Mouse (Mus musculus) lung, embryonic 14.5 days (tissue): ENCODE results near the gene Trip10. TPM values are rescaled to one million over a fixed set of nuclear protein-coding genes. Genes with fewer than 3 reads are reported as not detected.
A peak's percentile ranks its signal among the peaks of the same experiment; 100 is the strongest.

Experiments
- ATAC-seq: fragments of 200-750 bp; cut with Nextera tagmentation; 2 replicates; pipeline ENCODE4 v1.8.0; 2017; ENCODE audit warnings: mild to moderate bottlenecking, moderate TSS enrichment, moderate library complexity; ENCODE audit not compliant: insufficient read depth
- DNase-seq: peaks from one replicate; pipeline ENCODE4 v3.0.0-alpha.2; 2015
- H3K27ac ChIP-seq: fragments of 300-500 bp; sonication (generic); 2 replicates; pipeline ENCODE4 v1.5.1; 2014; ENCODE audit warnings: low read depth, mild to moderate bottlenecking, moderate library complexity
- H3K27me3 ChIP-seq: fragments of 300-500 bp; sonication (generic); 2 replicates; pipeline ENCODE4 v1.6.1; 2014; ENCODE audit warnings: low read length, control low read depth; ENCODE audit not compliant: insufficient read depth
- H3K36me3 ChIP-seq: fragments of 300-500 bp; sonication (generic); 2 replicates; pipeline ENCODE4 v1.6.1; 2014; ENCODE audit warnings: control low read depth; ENCODE audit not compliant: insufficient read depth
- H3K4me1 ChIP-seq: fragments of 300-500 bp; sonication (generic); 2 replicates; pipeline ENCODE4 v1.6.1; 2014; ENCODE audit warnings: antibody characterized with exemption, control low read depth; ENCODE audit not compliant: insufficient read depth
- H3K4me2 ChIP-seq: fragments of 300-500 bp; sonication (generic); 2 replicates; pipeline ENCODE4 v1.6.1; 2014; ENCODE audit warnings: mild to moderate bottlenecking
- H3K4me3 ChIP-seq: fragments of 300-500 bp; sonication (generic); 2 replicates; pipeline ENCODE4 v1.5.1; 2014; ENCODE audit warnings: low read depth, low read length
- H3K9ac ChIP-seq: fragments of 300-500 bp; sonication (generic); 2 replicates; pipeline ENCODE4 v1.6.1; 2014
- H3K9me3 ChIP-seq: fragments of 300-500 bp; sonication (generic); 2 replicates; pipeline ENCODE4 v1.6.1; 2016; ENCODE audit warnings: low read depth, low read length, control low read depth
- CTCF ChIP-seq: IDR thresholded peaks from 2 replicates; pipeline ENCODE4 v1.5.1; 2016; ENCODE audit warnings: antibody characterized with exemption, low read depth
- WGBS: fragments of 180-500 bp; shearing (Covaris S2); extraction: QIAGEN DNeasy Blood & Tissue Kit; methylation state at CpG from one replicate; pipeline ENCODE4 v1.1.7; 2014; 5-methylcytosine and 5-hydroxymethylcytosine counted together
- polyA plus RNA-seq: library from polyadenylated mRNA; unstranded; fragments of >200 nt; fragmentation: Nextera tagmentation; extraction: Ambion mirVana; gene quantifications from 2 replicates; pipeline ENCODE4 v1.2.1, GENCODE M21; 2014

The Trip10 gene
- polyA plus RNA-seq, 1 experiment from 2014 or later: 39.9 TPM

- no peak overlapping the region for H3K4me2 ChIP-seq
- H3K36me3 ChIP-seq: 0 out of 2 replicates have a peak, but pooled peaks cover 7% of the 10 kb centered on the region
- H3K4me3 ChIP-seq: no peak overlapping the region
- WGBS: 74% methylated on average over 15 of the region's 15 CpGs
- no peaks in the 10 kb centered on the region for H3K27me3 ChIP-seq
- TF ChIP-seq CTCF: no peak
- H3K4me1 ChIP-seq: no peaks in the 10 kb centered on the region
- no peak for ATAC-seq
- H3K27ac ChIP-seq: no peak overlapping the region
- H3K9me3 ChIP-seq: no peaks in the 10 kb centered on the region
- DNase-seq: no peak
- H3K9ac ChIP-seq: no peak overlapping the region
Observed at GRCm38 (mm10) chr17:57229851-57230727, 19.2 kb upstream of the Trip10 start.

- Histone ChIP-seq H3K9ac (no peak overlapping the region), H3K4me2 (no peak overlapping the region), H3K36me3 (peaks cover 12% of the 10 kb centered on the region), H3K27me3 (no peaks in the 10 kb centered on the region), H3K4me1 (no peaks in the 10 kb centered on the region), H3K27ac (no peak overlapping the region), H3K9me3 (no peaks in the 10 kb centered on the region), H3K4me3 (no peak overlapping the region)
- 35% methylated on average over 6 of the region's 6 CpGs for WGBS
- ATAC-seq (no peak), DNase-seq (peak; percentile 44)
- TF ChIP-seq CTCF: no peak
Observed at GRCm38 (mm10) chr17:57230728-57231125, 18.5 kb upstream of the Trip10 start.

GRCm38 (mm10) chr17:57231321-57231771 lies 17.9 kb upstream of the Trip10 start:
- Histone ChIP-seq H3K9me3 (no peaks in the 10 kb centered on the region), H3K4me3 (no peak overlapping the region), H3K27ac (no peak overlapping the region), H3K9ac (no peak overlapping the region), H3K36me3 (peaks cover 19% of the 10 kb centered on the region), H3K27me3 (no peaks in the 10 kb centered on the region), H3K4me2 (no peak overlapping the region), H3K4me1 (no peaks in the 10 kb centered on the region)
- no peak for TF ChIP-seq CTCF
- DNase-seq (peak; percentile 33), ATAC-seq (no peak)

- no peaks in the 10 kb centered on the region for H3K27me3 ChIP-seq
- H3K4me2 ChIP-seq: no peak overlapping the region
- 74% methylated on average over 1 of the region's 1 CpGs for WGBS
- no peak overlapping the region for H3K9ac ChIP-seq
- no peak for ATAC-seq
- H3K36me3 ChIP-seq: peaks cover 27% of the 10 kb centered on the region
- no peak overlapping the region for H3K27ac ChIP-seq
- no peaks in the 10 kb centered on the region for H3K9me3 ChIP-seq
- no peak for DNase-seq
- no peak for TF ChIP-seq CTCF
- no peak overlapping the region for H3K4me3 ChIP-seq
- H3K4me1 ChIP-seq: no peaks in the 10 kb centered on the region
Observed at GRCm38 (mm10) chr17:57232200-57232599, 17.1 kb upstream of the Trip10 start.

- no peak for TF ChIP-seq CTCF
- no peaks in the 10 kb centered on the region for H3K4me1 ChIP-seq
- no peak overlapping the region for H3K9ac ChIP-seq
- no peaks in the 10 kb centered on the region for H3K9me3 ChIP-seq
- ATAC-seq (no peak), DNase-seq (no peak)
- H3K4me2 ChIP-seq: no peak overlapping the region
- no peaks in the 10 kb centered on the region for H3K27me3 ChIP-seq
- no peak overlapping the region for H3K4me3 ChIP-seq
- H3K36me3 ChIP-seq: peaks cover 34% of the 10 kb centered on the region
- WGBS: 26% methylated on average over 7 of the region's 7 CpGs
- H3K27ac ChIP-seq: no peak overlapping the region
Observed at GRCm38 (mm10) chr17:57233038-57233437, 16.2 kb upstream of the Trip10 start.

GRCm38 (mm10) chr17:57234254-57234928 lies 14.9 kb upstream of the Trip10 start:
- Histone ChIP-seq H3K4me1 (no peaks in the 10 kb centered on the region), H3K27me3 (no peaks in the 10 kb centered on the region), H3K27ac (no peak overlapping the region), H3K4me3 (no peak overlapping the region), H3K36me3 (peaks cover 34% of the 10 kb centered on the region), H3K9ac (no peak overlapping the region), H3K9me3 (no peaks in the 10 kb centered on the region), H3K4me2 (no peak overlapping the region)
- DNase-seq (no peak), ATAC-seq (no peak)
- WGBS: 79% methylated on average over 12 of the region's 12 CpGs
- TF ChIP-seq CTCF: no peak

GRCm38 (mm10) chr17:57235803-57236202 lies 13.5 kb upstream of the Trip10 start:
- no peak overlapping the region for H3K9ac ChIP-seq
- H3K9me3 ChIP-seq: no peaks in the 10 kb centered on the region
- no peak overlapping the region for H3K4me3 ChIP-seq
- H3K4me2 ChIP-seq: no peak overlapping the region
- DNase-seq (no peak), ATAC-seq (no peak)
- 81% methylated on average over 5 of the region's 5 CpGs for WGBS
- no peak for TF ChIP-seq CTCF
- H3K36me3 ChIP-seq: peaks cover 34% of the 10 kb centered on the region
- H3K4me1 ChIP-seq: no peaks in the 10 kb centered on the region
- H3K27ac ChIP-seq: no peak overlapping the region
- no peaks in the 10 kb centered on the region for H3K27me3 ChIP-seq
